Mouse (Mus musculus) lung, embryonic 14.5 days (tissue): ENCODE measurements at regions not wholly inside any gene's neighbourhood (a gene's known extent, or its start where the extent isn't known, plus 50 kb on each side); places are given as distances from the start of the nearest gene placed in this dataset.

Experiments
- ATAC-seq: fragments of 200-750 bp; cut with Nextera tagmentation; 2 replicates; pipeline ENCODE4 v1.8.0; 2017; ENCODE audit warnings: mild to moderate bottlenecking, moderate TSS enrichment, moderate library complexity; ENCODE audit not compliant: insufficient read depth
- DNase-seq: peaks from one replicate; pipeline ENCODE4 v3.0.0-alpha.2; 2015
- H3K27ac ChIP-seq: fragments of 300-500 bp; sonication (generic); 2 replicates; pipeline ENCODE4 v1.5.1; 2014; ENCODE audit warnings: low read depth, mild to moderate bottlenecking, moderate library complexity
- H3K27me3 ChIP-seq: fragments of 300-500 bp; sonication (generic); 2 replicates; pipeline ENCODE4 v1.6.1; 2014; ENCODE audit warnings: low read length, control low read depth; ENCODE audit not compliant: insufficient read depth
- H3K36me3 ChIP-seq: fragments of 300-500 bp; sonication (generic); 2 replicates; pipeline ENCODE4 v1.6.1; 2014; ENCODE audit warnings: control low read depth; ENCODE audit not compliant: insufficient read depth
- H3K4me1 ChIP-seq: fragments of 300-500 bp; sonication (generic); 2 replicates; pipeline ENCODE4 v1.6.1; 2014; ENCODE audit warnings: antibody characterized with exemption, control low read depth; ENCODE audit not compliant: insufficient read depth
- H3K4me2 ChIP-seq: fragments of 300-500 bp; sonication (generic); 2 replicates; pipeline ENCODE4 v1.6.1; 2014; ENCODE audit warnings: mild to moderate bottlenecking
- H3K4me3 ChIP-seq: fragments of 300-500 bp; sonication (generic); 2 replicates; pipeline ENCODE4 v1.5.1; 2014; ENCODE audit warnings: low read depth, low read length
- H3K9ac ChIP-seq: fragments of 300-500 bp; sonication (generic); 2 replicates; pipeline ENCODE4 v1.6.1; 2014
- H3K9me3 ChIP-seq: fragments of 300-500 bp; sonication (generic); 2 replicates; pipeline ENCODE4 v1.6.1; 2016; ENCODE audit warnings: low read depth, low read length, control low read depth
- CTCF ChIP-seq: IDR thresholded peaks from 2 replicates; pipeline ENCODE4 v1.5.1; 2016; ENCODE audit warnings: antibody characterized with exemption, low read depth
- WGBS: fragments of 180-500 bp; shearing (Covaris S2); extraction: QIAGEN DNeasy Blood & Tissue Kit; methylation state at CpG from one replicate; pipeline ENCODE4 v1.1.7; 2014; 5-methylcytosine and 5-hydroxymethylcytosine counted together

DNA sequence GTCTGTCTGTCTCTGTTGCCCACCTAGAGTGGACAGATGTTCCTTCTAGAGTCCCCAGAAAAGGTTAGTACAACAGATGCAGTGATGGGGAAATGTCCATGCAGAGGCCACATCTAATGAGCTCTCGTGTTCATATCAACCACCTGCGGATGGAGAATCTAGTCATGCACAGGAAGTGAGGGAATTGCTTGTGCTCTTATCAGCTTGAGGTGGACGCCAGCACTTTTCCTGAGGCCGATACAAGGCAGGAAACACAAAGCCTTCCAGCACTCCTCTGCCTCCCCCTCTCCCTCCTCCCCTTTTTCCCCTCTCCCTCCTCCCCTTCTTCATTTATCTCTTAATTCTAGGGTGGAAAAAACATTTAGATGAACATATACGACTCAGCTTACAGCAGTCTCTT is 354.3 kb upstream of the Runx1 start:
- Histone ChIP-seq H3K4me1 (no peaks in the 10 kb centered on the region), H3K9ac (no peak overlapping the region), H3K36me3 (no peaks in the 10 kb centered on the region), H3K27me3 (no peaks in the 10 kb centered on the region), H3K27ac (no peak overlapping the region), H3K4me2 (no peak overlapping the region), H3K4me3 (no peak overlapping the region), H3K9me3 (no peaks in the 10 kb centered on the region)
- ATAC-seq (no peak), DNase-seq (no peak)
- WGBS: 44% methylated on average over 5 of the region's 5 CpGs
- no peak for TF ChIP-seq CTCF

DNA sequence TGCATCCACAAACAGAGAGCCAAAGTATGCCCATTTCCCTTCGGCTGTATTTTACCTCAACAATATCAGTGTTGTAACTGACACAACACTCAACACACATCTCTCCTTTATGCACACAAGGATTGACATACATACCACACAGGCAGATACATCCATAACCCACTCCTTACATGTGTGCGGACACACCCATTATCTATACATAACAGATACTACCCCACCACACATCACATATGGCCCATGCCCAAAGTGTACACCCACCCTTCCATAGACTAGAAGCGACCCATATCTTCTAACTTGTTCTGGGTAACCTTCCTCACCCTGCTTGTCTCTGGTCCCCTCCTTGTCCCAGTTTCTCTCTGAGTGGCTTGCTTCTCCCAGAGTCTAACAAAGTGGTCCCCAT is 340.7 kb upstream of the Runx1 start:
- H3K27ac ChIP-seq: no peak overlapping the region
- no peak overlapping the region for H3K4me2 ChIP-seq
- no peak overlapping the region for H3K4me3 ChIP-seq
- H3K36me3 ChIP-seq: no peaks in the 10 kb centered on the region
- no peaks in the 10 kb centered on the region for H3K9me3 ChIP-seq
- WGBS: 86% methylated on average over 3 of the region's 3 CpGs
- no peak for TF ChIP-seq CTCF
- H3K4me1 ChIP-seq: no peaks in the 10 kb centered on the region
- ATAC-seq (no peak), DNase-seq (no peak)
- H3K9ac ChIP-seq: no peak overlapping the region
- H3K27me3 ChIP-seq: no peaks in the 10 kb centered on the region

DNA sequence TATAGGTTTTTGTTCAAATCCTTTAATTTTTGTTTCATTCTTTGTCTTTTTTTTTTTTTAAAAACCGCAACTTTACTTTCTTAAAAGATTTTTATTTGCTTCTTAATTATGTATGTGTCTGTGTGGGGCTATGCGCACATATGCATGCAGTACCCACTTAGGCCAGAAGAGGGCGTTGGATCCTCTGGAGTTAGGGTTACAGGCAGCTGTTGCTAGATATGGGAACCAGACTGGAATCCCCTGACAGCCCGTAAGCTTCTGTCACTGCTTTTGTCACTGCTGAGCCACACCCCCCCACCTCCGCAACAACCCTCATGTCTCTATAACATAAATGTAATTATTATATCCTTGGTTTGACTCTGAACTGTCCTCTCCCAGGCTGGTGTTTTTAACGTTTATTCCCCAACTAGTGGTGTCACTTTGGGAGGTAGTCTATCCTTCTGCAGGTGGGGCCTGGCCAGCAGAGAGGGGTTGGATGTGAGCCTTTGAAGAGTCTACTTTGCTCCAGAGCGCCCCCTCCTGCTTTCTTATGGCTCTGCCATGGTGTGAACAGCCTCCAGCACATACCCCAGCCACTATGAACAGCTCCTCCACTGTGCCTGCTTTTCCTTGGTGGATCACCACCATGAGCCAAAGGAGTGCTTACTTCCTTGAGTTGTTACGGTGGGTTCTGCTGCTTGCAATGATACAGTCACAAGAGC is 332.7 kb upstream of the Runx1 start:
- Histone ChIP-seq H3K4me2 (no peak overlapping the region), H3K27me3 (no peaks in the 10 kb centered on the region), H3K9ac (no peak overlapping the region), H3K9me3 (no peaks in the 10 kb centered on the region), H3K4me3 (no peak overlapping the region), H3K27ac (no peak overlapping the region), H3K4me1 (no peaks in the 10 kb centered on the region), H3K36me3 (no peaks in the 10 kb centered on the region)
- TF ChIP-seq CTCF: peak; percentile 44
- 77% methylated on average over 8 of the region's 8 CpGs for WGBS
- DNase-seq (no peak), ATAC-seq (no peak)

DNA sequence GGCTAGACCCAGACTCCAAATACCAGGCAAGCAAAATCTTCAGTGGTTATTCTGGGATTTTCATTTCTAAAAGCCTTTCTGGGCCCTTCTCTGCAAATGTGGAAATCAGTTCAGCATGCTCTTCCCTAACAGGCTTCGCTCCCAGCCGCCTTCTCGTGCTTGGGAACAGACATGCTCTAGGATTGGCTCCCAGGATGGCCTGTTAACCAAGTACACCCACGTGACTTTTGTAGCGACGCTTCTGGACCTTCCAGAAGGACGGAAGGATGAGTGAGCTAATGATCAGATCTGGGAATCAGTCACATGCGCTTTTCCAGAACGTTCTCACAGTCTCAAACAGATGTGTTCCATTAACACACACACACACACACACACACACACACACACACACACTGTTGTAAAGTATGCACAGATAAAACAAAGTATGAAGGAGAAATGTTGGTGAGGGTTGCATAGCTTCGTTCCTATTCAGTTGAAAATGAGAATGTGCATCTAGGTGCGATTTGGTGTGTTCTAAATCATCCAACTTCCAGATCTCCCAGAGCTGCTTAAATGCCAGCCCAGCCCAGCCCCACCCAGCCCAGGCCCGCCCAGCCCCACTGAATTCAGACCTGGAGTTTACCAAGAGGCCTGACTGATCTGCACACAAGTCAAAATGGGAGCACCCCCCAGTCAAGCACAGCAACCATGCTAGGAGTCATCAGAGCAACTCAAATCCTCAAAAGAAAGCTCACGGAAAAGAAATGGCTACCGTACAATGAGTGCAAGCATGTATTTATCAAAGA is 327.8 kb upstream of the Runx1 start:
- Histone ChIP-seq H3K27me3 (no peaks in the 10 kb centered on the region), H3K9me3 (no peaks in the 10 kb centered on the region), H3K9ac (no peak overlapping the region), H3K4me2 (no peak overlapping the region), H3K4me1 (peaks cover 3% of the 10 kb centered on the region; the same call in 1 of the 2 replicates), H3K4me3 (no peak overlapping the region), H3K27ac (no peak overlapping the region), H3K36me3 (no peaks in the 10 kb centered on the region)
- DNase-seq: peak; percentile 39
- no peak for TF ChIP-seq CTCF
- no peak for ATAC-seq
- 70% methylated on average over 14 of the region's 14 CpGs for WGBS

DNA sequence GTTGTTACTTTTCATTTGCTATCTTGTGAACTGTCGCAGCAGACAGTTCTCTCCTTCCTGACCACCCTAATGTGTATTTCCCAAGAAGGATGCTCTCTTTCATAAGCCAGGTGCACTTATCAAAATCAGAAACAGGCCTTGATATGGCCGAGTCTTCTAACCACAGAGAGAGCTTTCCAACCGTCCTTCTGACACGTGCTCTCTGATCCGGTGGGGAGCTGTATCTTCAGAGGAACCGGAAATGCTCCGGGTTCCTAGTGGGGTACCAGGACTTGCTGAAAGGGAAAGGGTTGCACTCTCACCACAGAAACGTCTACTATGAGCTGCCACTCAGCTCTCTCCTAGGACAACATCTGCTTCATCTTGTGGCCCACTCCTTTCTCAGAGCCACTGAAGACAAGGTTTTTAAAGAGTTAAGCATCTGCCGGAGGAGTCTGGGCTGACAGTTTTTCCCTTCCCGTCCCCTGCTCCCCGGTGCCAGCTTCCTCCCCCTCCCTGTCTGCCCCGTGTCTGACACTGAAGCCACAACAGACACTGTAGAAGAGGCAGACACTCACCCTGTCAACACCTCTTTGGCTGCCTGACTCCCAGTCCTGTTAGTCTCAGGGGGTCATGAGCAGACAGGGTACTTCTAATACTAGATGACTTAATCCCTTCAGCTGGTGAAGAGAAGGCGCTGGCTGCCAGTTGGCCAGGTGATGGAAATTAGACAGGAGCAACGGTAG is 327.0 kb upstream of the Runx1 start:
- 26% methylated on average over 14 of the region's 14 CpGs for WGBS
- H3K4me1 ChIP-seq: peaks cover 3% of the 10 kb centered on the region; the same call in 1 of the 2 replicates
- ATAC-seq: peak; percentile 68
- no peaks in the 10 kb centered on the region for H3K36me3 ChIP-seq
- H3K4me2 ChIP-seq: peak overlapping the region; percentile 23
- peak; percentile 40 for DNase-seq
- no peak overlapping the region for H3K4me3 ChIP-seq
- H3K27ac ChIP-seq: no peak overlapping the region
- H3K27me3 ChIP-seq: no peaks in the 10 kb centered on the region
- H3K9me3 ChIP-seq: no peaks in the 10 kb centered on the region
- TF ChIP-seq CTCF: no peak
- no peak overlapping the region for H3K9ac ChIP-seq

DNA sequence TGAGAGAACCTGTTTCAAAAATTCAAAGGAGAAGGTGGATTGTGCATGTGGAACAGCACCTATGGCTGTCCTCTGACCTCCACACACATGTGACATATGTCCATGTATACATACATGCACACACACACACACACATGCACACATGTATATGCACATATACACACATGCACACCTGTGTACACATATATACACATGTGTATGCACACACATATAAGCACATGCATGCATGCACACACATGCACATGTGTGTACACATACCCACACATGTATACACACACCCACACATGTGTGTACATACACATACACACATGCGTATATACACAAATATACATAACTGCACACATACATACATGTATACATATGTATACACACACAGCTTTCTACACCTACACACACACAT is 326.1 kb upstream of the Runx1 start:
- no peak for TF ChIP-seq CTCF
- Histone ChIP-seq H3K4me1 (peaks cover 3% of the 10 kb centered on the region; the same call in 1 of the 2 replicates), H3K36me3 (no peaks in the 10 kb centered on the region), H3K9me3 (no peaks in the 10 kb centered on the region), H3K27me3 (no peaks in the 10 kb centered on the region), H3K9ac (no peak overlapping the region), H3K4me3 (no peak overlapping the region), H3K4me2 (no peak overlapping the region), H3K27ac (no peak overlapping the region)
- DNase-seq (no peak), ATAC-seq (no peak)
- WGBS: 97% methylated on average over 1 of the region's 1 CpGs

DNA sequence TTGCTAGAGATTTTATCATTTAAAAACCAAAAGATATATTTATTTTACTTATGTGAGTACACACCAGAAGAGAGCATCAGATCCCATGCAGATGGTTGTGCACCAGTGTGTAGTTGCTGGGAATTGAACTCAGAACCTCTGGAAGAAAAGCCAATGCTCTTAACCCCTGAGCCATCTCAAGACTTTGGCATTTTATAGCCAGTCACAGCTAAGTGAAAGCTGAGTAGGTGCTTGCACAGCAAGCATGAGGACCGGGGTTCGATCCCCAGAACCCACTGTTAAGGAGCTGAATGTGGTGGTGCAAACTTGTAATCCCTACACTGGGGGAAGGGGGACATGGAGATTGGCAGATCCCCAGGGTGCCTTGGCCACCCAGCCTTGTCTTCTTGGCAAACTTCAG is 325.7 kb upstream of the Runx1 start:
- ATAC-seq (no peak), DNase-seq (no peak)
- H3K9me3 ChIP-seq: no peaks in the 10 kb centered on the region
- TF ChIP-seq CTCF: no peak
- H3K27me3 ChIP-seq: no peaks in the 10 kb centered on the region
- no peak overlapping the region for H3K4me3 ChIP-seq
- WGBS: 90% methylated on average over 2 of the region's 2 CpGs
- no peak overlapping the region for H3K27ac ChIP-seq
- H3K9ac ChIP-seq: no peak overlapping the region
- H3K4me1 ChIP-seq: peaks cover 3% of the 10 kb centered on the region; the same call in 1 of the 2 replicates
- no peaks in the 10 kb centered on the region for H3K36me3 ChIP-seq
- H3K4me2 ChIP-seq: no peak overlapping the region
